Mouse (Mus musculus) frontal cortex, postnatal 25 days (tissue): ENCODE data around the gene Zfp217.

Experiments
- DNase-seq, 2 experiments: peaks; one replicate each; pipeline ENCODE4 v3.0.0; 2022; ENCODE audit warnings: low spot score in 2 of 2

The Zfp217 gene

GRCm38 (mm10) chr2:170158987-170159386, 11.1 kb upstream of the Zfp217 start:
- no peak for DNase-seq

GRCm38 (mm10) chr2:170158251-170158650, 10.3 kb upstream of the Zfp217 start:
- DNase-seq, result no peak

GRCm38 (mm10) chr2:170157280-170158200, 9.6 kb upstream of the Zfp217 start:
- no peak for DNase-seq

GRCm38 (mm10) chr2:170155089-170155740, 7.3 kb upstream of the Zfp217 start:
- DNase-seq, result no peak

GRCm38 (mm10) chr2:170154738-170155088, 6.8 kb upstream of the Zfp217 start:
- DNase-seq, result no peak

GRCm38 (mm10) chr2:170154301-170154721, 6.4 kb upstream of the Zfp217 start:
- DNase-seq, result no peak

GRCm38 (mm10) chr2:170153421-170154271, 5.7 kb upstream of the Zfp217 start:
- DNase-seq, result no peak

- DNase-seq, result no peak
Measured at GRCm38 (mm10) chr2:170152856-170153255, 5.0 kb upstream of the Zfp217 start.

GRCm38 (mm10) chr2:170152036-170152686, 4.3 kb upstream of the Zfp217 start:
- DNase-seq, result no peak

- DNase-seq, result no peak
Measured at GRCm38 (mm10) chr2:170151470-170151869, 3.6 kb upstream of the Zfp217 start.

- no peak for DNase-seq
Measured at GRCm38 (mm10) chr2:170148828-170149227, 925 bp upstream of the Zfp217 start.

GRCm38 (mm10) chr2:170147170-170147569, 733 bp downstream of the Zfp217 start:
- DNase-seq, result no peak

GRCm38 (mm10) chr2:170144343-170144742, 3.6 kb downstream of the Zfp217 start:
- no peak for DNase-seq

GRCm38 (mm10) chr2:170143861-170144260, 4.0 kb downstream of the Zfp217 start:
- no peak for DNase-seq

- DNase-seq, result no peak
Measured at GRCm38 (mm10) chr2:170142542-170142941, 5.4 kb downstream of the Zfp217 start.

GRCm38 (mm10) chr2:170141481-170141880, 6.4 kb downstream of the Zfp217 start:
- no peak for DNase-seq

GRCm38 (mm10) chr2:170139411-170140046, 8.4 kb downstream of the Zfp217 start:
- no peak for DNase-seq

GRCm38 (mm10) chr2:170136928-170137327, 11.0 kb downstream of the Zfp217 start:
- DNase-seq, result no peak

- no peak for DNase-seq
Measured at GRCm38 (mm10) chr2:170135820-170136219, 12.1 kb downstream of the Zfp217 start.

GRCm38 (mm10) chr2:170134026-170134690, 13.7 kb downstream of the Zfp217 start:
- DNase-seq, result no peak
